Mouse (Mus musculus) left cerebral cortex, adult 18-20 months (tissue): ENCODE results near the gene Ttll5. TPM values are rescaled to one million over a fixed set of nuclear protein-coding genes. Genes with fewer than 3 reads are reported as not detected.

ENCODE experiments used
- DNase-seq, 2 experiments: peaks; one replicate each; pipeline ENCODE4 v3.0.0; 2021 to 2022; ENCODE audit warnings: low spot score in 2 of 2, mixed read lengths in 1 of 2
- total RNA-seq, 2 experiments: library from RNA; stranded (reverse); gene quantifications; 2 replicates each; pipeline ENCODE4 v1.2.3; 2021

Gene Ttll5
- total RNA-seq, 2 experiments from 2014 or later: 45.0 to 45.2 TPM

GRCm38 (mm10) chr12:86000641-86001073 lies 176.2 kb downstream of the Ttll5 start:
- DNase-seq: peak; percentile 31 to 45

GRCm38 (mm10) chr12:86001120-86001655 lies 176.7 kb downstream of the Ttll5 start:
- peak; percentile 62 to 65 for DNase-seq

GRCm38 (mm10) chr12:86004627-86005026 lies 180.2 kb downstream of the Ttll5 start:
- no peak for DNase-seq

GRCm38 (mm10) chr12:86007377-86007776 lies 182.9 kb downstream of the Ttll5 start:
- no peak for DNase-seq

- no peak for DNase-seq
These were observed 186.2 kb downstream of the Ttll5 start for GRCm38 (mm10) chr12:86010656-86011055.

GRCm38 (mm10) chr12:86012195-86012594 lies 187.7 kb downstream of the Ttll5 start:
- DNase-seq: no peak

DNA sequence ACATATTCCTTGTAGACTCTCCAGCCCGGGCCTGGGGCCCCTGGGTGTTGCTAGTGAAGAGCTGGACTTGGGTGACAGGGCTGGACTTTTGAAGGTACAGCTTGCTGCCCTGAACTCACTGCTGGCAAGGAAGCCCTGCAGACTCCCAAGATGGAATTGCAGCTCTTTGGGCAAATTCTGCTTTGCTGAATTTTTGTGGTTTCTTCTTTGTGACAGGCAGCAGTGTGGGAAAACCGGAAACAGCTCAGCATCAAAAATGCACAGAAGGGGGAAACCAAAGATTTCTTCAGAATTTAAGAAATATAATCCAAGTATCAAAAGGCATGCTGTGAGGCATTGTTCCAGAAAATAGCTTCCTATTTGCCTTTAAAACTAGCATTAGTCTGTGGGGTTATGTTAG lies 189.7 kb downstream of the Ttll5 start:
- no peak for DNase-seq

DNA sequence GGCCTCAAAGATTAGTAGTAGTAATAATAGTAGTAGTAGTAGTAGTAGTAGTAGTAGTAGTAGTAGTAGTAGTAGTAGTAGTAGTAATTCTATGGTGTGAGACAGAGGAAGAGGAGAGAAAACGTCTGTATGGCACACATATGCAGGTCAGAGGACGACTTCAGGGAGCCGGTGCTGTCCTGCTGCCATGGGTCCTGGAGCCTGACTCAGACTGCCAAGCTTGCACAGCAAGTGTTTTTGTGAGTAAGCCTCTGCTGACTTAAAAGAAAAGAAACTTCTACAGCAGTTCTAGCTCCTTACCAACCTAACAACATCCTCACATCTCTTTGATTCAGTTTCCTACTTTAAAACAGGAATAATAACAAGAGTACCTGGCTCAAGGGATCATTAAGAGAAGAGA lies 190.2 kb downstream of the Ttll5 start:
- DNase-seq: no peak

DNA sequence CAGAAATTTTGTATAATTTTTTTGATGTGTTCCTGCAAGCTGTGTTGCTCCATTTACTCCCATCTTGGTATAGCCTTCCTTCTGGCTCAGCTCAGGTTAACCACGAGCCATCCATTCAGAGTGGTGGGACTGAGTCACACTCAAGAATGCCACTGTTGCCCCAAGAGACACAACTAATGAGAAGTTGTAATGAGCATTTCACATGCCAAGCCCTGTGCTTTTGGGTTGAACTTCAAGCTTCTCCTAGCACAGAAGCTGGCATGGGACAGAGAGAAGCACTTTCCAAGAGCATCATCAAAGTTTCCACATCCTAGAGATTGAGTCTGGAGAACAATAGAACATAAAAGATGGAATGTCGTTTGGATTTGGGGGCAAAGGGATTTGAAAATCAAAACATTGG lies 190.7 kb downstream of the Ttll5 start:
- DNase-seq: no peak

DNA sequence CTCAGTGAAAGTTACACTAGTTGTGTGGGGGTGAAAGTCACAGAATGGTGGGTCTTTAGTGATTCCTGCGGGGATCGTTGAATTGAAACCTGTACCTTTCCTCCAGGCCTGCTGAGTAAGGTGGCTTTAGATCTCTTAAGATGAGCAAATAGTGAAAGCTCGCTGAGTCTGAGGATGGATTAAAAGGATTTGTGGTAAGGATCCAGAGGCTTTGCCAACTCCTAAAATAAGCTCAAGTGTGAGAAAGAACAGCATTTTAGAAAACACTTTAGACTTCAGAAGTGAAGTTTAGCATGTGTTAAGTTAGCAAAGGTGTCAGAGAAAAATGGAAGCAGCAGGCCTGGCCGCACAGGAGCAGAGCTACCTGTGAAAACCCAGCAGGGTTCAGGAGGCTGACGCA lies 192.9 kb downstream of the Ttll5 start:
- no peak for DNase-seq

DNA sequence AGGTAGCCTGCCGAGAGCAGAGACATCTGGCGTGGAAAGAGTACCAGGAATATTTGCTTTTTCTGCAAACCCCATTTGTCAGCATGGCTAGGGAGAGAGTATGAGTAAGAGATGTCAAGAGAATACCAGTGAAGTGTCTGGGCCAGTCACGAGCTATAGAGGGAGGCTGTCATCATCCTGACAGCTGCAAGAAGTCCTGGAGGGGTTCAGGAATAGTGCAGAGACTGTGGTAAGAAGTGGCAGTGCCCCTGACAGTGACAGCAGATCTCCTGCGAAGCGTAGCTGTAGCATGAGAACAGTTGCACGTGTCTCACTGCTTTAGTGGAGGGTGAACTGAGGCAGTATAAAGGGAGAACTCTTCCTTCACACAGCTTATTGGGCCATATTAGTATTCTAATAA lies 197.1 kb downstream of the Ttll5 start:
- DNase-seq: no peak

GRCm38 (mm10) chr12:86022282-86022984 lies 198.0 kb downstream of the Ttll5 start:
- DNase-seq: no peak

- no peak for DNase-seq
These were observed 198.8 kb downstream of the Ttll5 start for GRCm38 (mm10) chr12:86023081-86023871.

DNA sequence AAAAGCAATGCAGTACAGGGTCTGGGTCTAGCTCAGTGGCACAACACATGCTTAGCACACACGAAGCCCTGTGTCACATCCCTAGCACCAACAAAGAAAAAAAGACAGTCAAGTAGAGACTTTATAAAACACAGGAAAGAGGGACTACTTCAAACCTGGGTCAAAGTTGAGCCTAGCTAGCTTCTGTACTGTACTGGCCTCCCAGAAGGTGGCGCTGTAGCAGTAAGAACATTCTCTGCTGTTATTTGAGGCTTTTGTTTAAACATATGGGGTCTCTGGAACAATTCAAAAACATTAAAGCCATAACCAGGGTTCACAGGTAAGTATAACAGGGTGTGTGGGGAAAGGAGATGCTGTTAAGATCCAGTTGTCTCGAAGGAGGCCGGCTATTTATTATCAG lies 200.0 kb downstream of the Ttll5 start:
- no peak for DNase-seq

DNA sequence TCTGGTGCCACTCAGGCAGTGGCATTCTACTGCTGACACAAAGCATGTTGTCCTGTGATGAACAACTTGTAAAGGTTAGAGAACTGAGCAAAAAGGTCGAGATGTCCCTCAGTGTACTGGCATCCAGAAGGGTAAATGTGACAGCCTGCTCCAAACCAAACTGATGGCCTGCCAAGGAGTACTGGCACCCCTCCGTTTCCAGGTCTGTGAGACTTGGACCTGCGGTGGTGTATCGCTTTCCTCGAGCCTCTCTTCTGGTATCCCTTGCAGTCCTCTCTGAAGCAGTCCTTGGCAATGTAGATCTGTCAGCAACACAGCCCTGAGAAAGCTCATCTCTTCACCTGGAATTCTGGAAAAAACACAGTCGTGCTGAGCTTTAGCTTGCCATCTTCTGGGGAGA lies 201.0 kb downstream of the Ttll5 start:
- DNase-seq: no peak

GRCm38 (mm10) chr12:86027000-86027399 lies 202.5 kb downstream of the Ttll5 start:
- no peak for DNase-seq

GRCm38 (mm10) chr12:86027747-86028146 lies 203.3 kb downstream of the Ttll5 start:
- DNase-seq: no peak

GRCm38 (mm10) chr12:86030932-86031331 lies 206.5 kb downstream of the Ttll5 start:
- no peak for DNase-seq

- no peak for DNase-seq
These were observed 211.1 kb downstream of the Ttll5 start for GRCm38 (mm10) chr12:86035586-86035985.

DNA sequence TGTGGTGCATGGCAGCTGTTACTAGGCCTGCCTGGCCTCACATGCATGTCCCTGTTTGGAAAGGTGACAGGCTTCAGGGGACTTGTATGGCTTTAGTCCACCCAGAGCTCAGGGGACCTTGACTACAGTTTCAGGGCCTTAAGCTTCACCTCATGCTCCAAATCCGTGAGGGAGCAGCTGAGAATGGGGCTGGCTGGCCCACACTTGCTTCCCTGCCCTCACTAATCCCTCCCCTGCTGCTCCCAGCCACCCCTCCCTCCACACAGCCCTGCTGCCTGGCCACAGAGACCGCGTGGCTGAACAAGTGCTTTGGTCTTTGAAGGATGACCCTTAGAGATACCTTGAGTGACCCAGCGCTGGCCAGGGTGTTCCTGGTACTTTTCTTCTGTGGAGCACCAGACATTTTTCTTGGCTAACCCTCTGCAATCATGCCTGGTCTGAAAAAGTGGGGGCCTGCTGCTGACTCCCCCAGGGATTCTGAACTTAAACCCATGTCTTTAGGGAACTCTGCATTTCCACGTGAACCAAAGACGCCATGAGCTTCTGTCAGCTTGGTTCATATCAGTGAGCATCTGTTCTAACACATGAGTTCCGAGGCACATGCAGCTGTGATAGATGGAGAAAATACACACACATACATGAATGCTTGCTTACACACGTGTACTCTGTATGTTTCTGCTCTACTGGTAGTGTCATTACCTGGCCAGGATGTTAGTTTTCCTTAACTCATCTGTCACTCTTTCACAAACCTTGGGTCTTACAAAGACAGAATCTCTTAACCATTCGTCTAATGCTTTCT lies 212.1 kb downstream of the Ttll5 start:
- DNase-seq: no peak

DNA sequence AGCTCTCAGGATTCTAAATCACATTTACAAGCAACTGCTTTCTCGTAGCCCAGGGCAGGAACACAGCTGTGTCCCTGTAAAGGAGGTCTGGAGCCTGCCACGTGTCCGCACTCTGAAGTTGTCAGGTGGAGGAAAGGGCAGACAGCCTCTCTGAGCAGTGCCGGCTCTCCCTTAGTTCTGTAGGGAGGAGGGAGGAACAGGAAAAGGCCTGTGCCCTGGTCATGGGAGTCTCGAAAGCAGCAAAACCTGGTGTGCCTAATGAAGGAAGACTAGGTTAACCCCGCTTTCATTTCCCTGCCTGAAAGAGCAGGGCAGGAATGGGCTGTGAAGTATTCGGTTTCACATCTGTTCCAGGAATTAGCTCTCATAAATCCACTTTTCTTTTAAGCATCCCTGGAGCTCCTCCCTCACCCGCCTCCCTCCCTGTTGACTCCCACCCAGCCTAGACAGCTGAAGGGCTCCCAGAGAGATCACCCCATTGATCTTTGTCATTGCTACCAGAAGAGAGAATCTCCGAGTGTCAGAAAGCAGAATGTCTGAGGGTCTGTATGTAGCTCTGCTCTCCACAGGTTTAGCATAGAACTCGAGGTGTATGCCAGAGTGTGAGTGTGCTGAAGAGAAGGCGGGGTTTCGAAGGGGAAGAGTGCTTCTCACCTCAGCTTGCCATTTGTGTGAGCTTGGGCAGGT lies 212.9 kb downstream of the Ttll5 start:
- no peak for DNase-seq
